Mouse (Mus musculus): ENCODE results near the gene Vmn1r36.
"Not testable (repeated sequence)": the region's sequence is repeated elsewhere in the genome, so short reads cannot be mapped to it uniquely, and the experiment has no call there.

Vmn1r36 gene

GRCm38 (mm10) chr6:66719068-66719467, at the start of gene Vmn1r36:
TSS of gene Vmn1r36 (minus strand) at chr6:66719168.
- in situ Hi-C loops (cut with MboI, MseI): not testable (repeated sequence)

GRCm38 (mm10) chr6:66729082-66729481, 10.1 kb upstream of the Vmn1r36 start, which contains the start of gene Vmn1r37:
TSS of gene Vmn1r37 (plus strand) at chr6:66729382.
- in situ Hi-C loops (cut with MboI, MseI): not testable (repeated sequence)

- in situ Hi-C loops (cut with MboI, MseI): no loop called here
Measured at GRCm38 (mm10) chr6:66713854-66714253, 5.1 kb downstream of the Vmn1r36 start.

- in situ Hi-C loops (cut with MboI, MseI): no loop called here
Measured at GRCm38 (mm10) chr6:66708901-66709300, 10.1 kb downstream of the Vmn1r36 start.

- in situ Hi-C loops (cut with MboI, MseI): no loop called here
Measured at GRCm38 (mm10) chr6:66685806-66686205, 33.2 kb downstream of the Vmn1r36 start, which contains the start of gene Vmn1r35. TSS of gene Vmn1r35 (minus strand) at chr6:66685906.
